Mouse (Mus musculus) monocyte, adult 2 months (primary cell): Measurements from ENCODE around the gene Eif5a.
"Not testable (repeated sequence)": the region's sequence is repeated elsewhere in the genome, so short reads cannot be mapped to it uniquely, and the experiment has no call there.

Experiments used
- DNase-seq, 2 experiments: peaks; one replicate each; pipeline ENCODE4 v3.0.0; 2022; ENCODE audit warnings: low spot score in 2 of 2, low read depth in 1 of 2

The Eif5a gene

DNA sequence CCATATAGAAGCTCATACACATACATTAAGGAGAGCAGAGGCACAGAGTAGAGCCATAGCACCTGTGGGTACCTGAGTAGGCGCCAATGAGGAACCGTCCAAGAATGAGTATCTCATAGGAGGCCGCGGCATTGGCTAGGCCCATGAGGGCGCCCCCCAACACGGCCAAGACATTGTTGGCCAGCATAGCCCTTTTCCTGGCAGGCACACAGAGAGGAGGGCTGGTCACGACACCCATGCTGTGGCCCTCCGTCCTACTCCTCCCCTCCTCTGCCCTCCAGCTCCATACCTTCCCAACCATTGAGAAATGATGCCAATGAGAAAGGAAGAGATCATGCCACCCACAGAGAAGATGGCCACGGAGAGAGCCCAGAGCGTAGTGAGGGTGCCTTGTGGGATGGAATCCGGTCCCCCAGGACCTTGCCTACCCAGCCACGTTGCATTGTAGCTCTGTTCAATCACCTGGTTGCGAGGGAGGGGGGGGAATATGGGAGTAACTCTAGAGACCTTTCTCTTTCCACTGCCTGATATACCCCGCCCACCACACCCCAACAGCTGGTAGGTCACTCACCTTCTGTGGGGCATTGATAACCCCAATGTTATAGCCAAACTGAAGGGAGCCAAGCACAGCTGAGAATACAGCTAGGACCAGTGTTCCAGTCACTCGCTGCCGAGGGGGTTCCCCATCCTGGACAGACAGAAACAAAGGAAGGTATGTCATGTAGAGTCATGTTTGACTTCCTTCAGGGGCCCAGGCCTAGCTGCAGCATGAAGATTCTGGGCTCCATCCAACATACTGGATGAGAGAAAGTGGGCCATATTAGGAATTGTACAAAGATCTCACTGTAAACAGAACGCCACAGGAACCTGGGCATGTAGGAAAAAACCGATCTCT, 24.5 kb upstream of the Eif5a start:
- no peak for DNase-seq

DNA sequence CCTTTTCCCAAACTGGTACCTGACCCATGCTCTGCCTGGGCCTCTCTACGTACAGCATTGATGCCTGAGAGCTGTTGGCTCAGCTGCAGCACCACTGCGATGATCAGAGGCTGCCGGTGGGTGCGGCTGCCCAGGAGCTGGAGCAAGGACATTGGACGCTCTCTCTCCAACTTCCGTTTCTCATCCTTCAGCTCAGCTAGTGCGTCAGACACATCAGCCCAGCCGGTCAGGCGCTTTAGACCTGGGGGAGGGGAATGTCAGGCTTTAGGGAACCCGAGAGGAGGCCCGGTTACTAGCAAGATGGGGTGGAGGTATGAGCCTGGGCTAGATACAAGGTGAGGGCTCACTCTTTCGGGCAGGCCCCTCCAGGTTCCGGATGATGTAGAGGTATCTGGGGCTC, 23.5 kb upstream of the Eif5a start:
- DNase-seq, result no peak

DNA sequence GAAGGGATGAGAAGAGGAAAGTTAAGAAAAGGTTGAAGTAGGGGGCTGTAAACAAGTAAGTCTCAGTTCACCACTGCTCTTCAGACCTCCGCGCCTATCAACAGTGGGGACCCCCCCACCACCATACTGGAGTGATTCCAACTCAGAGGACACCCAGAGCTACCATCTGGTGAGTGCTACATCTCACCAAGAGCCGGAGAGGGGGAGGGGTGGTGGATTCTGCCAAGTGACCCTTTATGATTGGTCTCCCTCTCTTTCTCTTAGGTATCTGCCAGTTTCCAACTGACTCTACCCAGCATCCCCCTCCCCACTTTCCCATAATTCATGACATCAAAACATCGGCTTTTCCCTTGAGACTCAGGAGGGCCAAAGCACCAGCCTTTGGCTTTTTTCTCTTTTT, 19.2 kb upstream of the Eif5a start:
- no peak for DNase-seq

DNA sequence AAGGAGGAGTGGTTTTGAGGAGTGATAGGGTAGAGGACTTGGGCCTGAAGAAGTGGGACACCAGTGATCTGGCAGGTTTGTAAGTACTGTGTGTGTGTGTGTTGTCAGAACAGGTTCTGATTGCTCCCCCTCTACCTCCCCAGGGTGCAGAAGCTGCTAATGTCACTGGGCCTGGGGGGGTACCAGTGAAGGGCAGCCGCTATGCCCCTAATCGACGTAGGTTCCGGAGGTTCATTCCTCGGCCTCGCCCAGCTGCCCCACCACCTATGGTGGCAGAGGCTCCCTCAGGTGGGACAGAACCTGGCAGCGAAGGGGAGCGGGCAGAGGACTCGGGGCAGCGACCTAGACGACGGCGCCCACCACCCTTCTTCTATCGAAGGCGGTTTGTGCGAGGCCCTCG, 18.0 kb upstream of the Eif5a start:
- no peak for DNase-seq

DNA sequence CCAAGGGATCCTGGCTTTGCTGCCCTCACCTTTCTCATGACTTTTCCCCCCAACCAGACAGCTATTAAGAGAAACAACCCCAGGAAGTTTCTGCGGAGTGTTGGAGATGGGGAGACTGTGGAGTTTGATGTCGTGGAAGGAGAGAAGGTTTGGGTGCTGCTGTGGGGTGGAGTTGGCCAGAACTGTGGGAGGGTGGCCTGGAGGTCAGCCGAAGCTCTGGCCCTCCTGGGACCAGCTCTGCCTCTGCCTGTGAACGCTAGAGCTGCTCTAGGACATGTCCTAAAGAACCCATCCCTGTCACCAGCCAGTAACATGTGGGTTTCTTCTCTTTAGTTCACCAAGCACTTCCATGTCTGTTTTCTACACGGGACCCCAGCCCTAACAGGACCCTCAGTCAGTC, 17.4 kb upstream of the Eif5a start:
- no peak for DNase-seq

DNA sequence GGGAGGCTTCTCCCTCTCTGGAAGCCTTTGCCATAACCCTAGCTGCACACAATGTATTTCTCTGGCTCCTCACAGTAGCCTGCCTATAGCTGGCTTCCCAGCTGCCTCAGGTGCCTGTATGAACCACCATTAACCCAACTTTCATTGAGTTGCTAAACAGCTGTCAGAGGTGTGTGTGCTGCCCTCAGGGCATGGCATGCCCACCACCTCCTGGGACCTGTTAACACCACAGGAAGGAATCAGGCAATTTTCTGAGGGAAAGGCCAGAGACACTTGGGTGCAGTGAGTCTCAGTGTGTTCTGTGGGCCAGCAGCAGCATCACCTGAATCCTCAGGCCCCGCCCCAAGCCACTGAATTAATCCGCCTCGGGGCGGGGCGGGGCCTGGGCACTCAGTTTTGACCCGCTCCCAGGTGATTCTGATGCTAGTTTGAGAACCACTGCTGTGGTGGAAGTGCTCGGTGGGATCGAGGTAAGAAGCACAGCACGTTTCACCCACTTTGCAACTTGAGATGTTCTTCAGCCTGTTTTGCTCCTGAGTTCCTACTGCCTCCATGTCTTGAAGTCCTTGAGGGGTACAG, 16.7 kb upstream of the Eif5a start:
- no peak for DNase-seq

DNA sequence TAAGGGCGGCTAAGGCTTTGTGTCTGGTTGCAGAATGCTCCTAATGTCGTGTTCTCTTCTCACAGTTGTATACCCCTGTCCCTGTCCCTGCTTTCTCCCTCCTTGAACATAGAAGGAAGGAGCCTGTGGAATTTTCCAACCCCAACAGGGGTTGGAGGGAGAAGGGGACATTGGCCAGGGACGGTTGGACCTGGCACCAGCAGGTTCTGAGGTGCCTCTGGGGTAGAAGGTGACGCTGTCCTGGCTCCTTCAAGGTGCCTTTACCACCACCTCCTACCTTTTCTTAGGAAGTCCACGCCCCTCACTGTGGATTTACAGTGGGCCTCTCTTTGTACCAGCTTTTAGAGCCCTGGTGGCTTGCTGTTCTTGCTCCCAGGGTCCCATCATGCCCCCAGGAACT, 16.1 kb upstream of the Eif5a start:
- no peak for DNase-seq

DNA sequence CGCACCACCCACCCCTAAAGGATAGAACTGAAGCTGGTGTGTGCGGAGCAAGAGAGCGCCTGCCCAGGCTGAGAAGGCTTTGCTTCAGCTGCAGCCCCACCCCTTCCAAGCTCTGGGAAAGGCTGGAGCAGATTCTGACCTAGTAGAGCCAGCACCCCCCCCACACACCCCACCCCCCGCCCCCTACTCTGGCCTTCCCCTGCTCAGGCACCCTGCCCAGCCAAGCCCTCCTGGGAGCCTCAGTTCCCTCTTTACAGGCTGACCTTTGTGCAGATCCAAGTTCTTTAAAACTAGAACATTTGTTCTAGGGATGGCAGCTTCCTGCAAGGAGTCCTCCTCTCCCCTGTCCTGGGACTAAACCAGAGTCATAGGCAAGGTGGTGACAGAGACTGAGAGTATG, 15.6 kb upstream of the Eif5a start:
- DNase-seq, result no peak

DNA sequence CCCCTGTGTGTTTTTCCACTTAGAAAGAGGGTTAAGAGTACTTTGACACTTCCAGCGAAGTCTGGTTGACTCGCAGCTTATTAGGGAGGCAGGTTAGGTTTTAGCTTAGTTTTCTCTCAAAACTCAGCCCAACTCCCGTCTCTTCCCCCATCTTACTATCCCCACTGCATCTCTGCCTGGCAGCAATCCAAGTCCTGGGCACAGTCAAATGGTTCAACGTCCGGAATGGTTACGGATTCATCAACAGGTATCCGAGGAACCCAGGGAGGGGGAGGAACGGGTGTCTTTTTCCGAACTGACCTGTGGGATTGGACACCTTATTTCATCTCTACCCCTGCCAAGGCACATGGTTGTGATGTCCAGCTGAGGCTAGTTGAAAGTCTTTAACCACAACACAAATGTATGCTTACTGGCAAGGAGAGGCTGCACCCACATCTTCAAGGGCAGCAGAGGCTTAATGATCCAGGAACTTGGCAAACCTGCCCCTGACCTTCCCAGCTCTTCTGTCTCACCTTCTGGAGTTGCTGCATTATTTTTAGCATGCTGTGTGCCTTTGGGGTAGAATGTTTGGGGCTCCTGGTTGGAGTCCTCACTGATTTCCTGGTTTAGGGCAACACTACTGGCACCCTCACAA, 15.1 kb upstream of the Eif5a start:
- no peak for DNase-seq

DNA sequence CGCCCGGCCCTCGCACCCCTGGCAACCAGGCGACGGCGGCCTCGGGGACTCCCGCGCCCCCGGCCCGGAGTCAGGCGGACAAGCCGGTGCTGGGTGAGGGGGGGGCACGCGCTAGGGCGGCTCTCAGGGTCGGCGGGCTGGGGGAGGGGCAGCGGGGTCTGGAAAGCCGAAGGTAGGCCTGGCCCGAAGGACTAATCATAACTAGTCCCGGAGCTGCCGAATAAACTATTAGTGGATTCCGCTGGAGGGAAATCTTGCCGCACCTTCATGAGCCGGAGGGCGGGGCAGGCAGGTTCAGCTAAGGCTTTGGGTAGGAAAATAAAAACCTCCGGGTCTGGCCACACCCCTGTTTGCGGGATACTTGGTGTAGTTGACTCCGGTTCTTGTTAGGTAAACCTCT, 14.4 kb upstream of the Eif5a start:
- no peak for DNase-seq

DNA sequence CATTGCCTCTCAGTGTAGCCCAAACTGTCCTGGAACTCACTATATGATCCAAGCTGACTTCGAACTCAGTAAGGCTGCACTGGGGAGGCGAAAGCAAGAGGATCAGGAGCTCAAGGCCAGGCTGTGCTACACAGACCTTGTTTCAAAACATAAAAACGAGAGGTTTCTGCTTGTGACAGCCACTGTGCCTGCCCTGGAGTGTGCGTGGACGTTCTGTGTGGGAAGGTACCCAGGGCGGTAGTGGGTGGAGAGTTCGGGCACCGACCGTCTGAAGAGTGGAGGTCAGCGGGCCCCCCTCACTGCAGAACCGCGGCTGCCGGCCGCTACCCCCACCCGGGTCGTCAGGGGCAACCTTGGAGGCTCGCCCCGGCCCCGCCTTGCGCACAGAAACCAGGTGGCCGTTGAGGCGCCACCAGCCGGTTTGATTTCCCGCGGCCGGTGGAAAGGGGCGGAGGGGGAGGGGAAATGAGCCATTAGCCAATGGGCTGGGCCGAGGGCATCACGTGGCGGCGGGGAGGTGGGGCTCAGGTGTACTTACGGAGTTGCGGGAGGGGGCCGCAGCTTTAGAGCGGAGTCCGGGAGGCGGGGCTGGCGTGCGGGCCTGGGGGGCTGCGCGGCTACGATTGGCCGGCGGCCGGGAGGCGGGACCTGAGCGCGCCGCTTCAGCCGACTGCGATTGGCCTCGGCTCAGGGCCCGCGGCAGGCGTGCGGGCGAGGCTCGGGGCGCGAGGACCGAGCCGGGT, 13.6 kb upstream of the Eif5a start, which contains the start of gene Ybx2:
TSS of gene Ybx2 (plus strand) at position 660 of the 743 bp plus-strand sequence.
- DNase-seq, result no peak

DNA sequence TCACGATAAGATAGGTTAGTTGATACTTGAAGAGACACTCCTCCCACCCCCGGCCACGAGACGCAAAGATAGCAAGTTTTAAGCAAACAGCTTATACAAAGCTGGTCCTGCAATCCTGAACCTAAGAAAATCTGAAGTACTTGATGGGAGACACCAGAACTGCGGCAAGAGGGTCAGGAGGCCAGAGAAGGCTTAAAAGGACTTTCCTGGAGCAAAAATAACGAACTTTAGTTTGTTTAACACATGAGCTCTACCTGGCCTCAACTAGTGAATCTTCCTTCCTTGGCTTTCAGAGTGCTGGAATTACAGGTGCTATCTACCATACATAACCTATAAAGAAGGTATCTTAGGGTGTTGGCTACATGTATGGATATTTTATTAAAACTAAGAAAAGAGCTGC, 12.9 kb upstream of the Eif5a start:
- DNase-seq, result no peak

DNA sequence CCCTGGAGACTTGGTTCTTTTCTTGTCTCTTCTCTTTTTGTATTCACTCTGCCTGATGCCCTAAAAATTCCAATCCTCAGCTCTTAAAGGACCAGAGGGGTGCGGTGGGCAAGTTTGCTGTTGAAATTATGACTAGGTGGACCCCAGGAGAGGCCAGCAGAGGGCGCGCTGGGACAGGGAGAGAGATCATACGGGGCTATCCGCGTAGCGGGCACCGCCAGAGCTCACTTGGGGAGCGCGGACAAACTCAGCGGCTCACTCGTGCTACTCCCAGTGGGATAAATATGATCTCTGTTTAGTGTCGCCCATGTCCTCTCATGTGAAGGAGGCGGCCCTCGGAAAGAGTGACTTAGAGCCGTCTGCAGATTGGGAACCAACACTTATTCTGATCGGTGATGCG, 12.4 kb upstream of the Eif5a start:
- DNase-seq, result peak; percentile 70 to 82

DNA sequence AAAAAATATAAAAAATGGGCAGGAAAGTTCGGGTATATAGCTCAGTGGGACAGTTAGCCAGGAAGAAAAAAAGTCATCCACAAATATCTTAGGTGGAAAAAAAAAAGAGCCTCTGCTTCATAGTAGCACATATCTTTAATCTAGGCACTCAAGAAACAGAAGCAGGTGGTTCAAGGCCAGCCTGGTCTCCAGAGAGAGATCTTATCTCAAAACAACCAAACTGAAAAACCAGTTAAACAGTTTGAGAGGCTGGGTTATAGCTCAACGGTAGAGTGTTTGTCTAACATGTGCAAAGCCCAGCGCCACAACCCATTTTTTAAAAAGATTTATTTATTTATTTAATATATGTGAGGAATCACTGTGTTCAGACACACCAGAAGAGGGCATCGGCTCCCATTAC, 11.3 kb upstream of the Eif5a start:
- DNase-seq, result no peak

DNA sequence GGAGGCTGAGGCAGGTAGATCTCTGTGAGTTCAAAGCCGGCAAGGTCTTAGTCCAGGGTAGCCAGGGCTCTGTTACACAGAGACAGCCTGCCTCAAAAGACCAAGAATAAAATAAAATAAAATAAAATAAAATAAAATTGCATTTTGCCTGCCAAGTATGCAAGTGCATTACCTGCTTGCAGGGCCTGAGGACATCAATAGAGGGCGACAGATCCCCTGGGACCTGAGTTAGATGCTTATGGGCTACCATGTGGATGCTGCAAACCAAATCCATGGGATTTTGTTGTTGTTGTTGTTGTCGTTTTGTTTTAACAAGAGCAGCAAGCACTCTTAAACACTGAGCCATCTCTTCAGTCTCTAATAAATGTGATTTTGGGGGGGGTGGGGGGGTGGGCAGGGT, 10.5 kb upstream of the Eif5a start:
- DNase-seq, result no peak

DNA sequence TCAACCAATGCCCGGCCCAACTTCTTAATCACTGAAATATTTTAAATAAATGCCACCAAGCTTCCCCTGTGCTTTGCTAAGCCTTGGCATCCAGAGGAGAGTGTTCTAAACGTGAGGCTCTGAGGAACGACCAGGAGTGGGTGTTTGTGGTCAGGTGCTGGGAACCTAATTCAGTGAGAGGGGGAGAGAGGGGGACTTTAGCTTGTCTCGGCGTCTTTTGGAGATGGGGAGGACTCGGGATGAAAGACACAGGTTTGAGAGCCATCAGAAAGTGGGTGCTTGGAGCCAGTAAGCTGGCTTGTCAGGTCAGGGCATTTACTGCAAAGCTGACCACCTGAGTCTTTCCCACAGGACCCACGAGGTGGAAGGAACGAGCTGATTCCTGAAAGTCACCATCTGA, 10.0 kb upstream of the Eif5a start:
- no peak for DNase-seq

DNA sequence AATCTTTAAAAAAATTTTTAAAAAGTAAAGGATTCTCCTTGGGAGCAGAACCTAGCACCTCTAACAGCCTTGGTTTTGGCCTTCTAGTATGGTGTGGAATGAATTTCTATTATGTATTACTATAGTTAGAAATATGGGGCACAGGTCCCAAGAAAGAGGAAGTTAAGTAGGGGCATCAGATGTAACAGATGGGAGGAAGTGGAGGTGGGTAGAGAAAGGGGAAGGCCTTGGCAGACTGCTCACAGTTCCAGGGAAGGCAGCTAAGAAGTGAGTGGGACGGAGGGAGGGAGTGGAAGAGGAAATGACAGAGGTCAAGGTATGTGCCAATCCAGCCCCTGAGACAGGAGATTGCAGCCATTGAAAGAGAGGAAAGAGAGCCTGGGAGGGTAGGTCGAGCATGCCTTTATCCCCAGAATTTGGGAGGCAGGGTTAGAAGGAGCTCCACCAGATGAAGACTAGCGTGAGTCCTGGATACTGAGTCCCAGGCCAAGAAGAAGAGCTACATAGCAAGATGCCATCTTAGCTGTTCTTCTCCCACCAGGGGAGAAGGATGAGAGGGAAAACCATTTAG, 9.3 kb upstream of the Eif5a start:
- no peak for DNase-seq

DNA sequence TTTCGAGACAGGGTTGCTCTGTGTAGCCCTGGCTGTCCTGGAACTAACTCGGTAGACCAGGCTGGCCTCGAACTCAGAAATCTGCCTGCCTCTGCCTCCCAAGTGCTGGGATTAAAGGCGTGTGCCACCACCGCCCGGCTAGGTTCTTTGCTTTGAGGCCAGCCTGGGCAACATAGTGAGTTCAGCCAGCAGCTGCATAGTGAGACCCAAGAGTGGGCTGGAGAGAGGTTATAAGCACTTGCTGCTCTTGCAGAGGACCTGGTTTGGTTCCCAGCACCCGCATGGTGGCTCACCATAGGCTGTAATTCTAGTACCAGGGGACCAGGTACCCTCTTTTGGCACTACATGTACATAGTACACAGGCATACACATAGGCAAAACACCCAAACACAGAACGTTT, 8.4 kb upstream of the Eif5a start:
- not testable (repeated sequence) for DNase-seq

DNA sequence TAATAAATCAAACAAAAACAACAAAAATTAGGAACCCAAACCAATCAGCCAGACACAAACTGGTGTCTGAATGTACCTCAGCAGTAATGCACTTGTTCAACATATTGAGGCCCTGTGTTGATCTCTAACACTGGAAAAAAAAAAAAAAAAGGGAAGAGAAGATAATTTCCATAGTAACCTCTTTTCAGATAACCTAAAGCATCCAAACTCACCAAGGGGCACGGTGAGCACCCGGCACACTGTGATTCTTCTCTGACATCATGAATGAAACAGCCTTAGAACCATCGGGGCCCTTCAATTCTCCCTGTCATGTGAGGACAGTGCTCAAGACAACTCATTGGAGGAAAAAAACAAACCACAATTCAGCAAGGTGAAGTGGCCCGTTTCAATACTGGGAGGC, 8.0 kb upstream of the Eif5a start:
- no peak for DNase-seq

DNA sequence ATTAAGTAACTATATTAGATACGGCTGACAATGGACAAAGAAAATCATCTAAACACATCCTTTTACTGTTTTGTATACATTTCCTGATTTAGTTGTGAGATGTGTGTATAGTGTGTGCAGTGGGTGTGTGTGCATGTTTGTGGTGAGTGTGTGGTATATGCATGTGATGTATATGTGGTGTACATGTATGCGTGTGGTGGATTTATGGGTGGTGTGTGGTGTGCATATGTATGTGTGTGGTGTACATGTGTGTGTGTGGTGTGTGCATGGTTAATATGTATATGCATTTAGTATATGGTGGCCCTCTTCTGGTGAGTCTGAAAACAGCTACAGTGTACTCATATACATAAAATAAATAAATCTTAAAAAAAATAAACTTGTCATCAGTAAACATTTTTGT, 5.7 kb upstream of the Eif5a start:
- DNase-seq, result no peak

DNA sequence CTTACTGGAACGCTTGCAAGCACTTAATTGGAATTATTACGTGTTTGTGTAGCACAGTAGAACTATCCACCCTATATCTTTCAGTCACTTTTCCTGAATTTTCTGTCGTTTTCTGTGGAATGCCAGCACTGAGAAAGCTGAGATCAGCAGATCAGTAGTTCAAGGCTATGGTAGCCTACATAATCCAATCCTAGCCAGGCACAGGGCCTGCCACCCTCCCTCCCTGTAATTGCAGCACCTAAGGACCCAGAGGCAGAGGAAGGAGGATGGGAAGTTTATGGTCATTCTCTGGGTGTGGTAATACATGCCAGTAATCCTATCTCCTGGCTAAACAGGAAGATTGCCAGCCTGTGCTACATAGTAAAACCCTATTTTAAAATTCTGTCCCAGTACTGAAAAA, 1.0 kb upstream of the Eif5a start:
- no peak for DNase-seq
